Mouse (Mus musculus) limb, embryonic 14.5 days (tissue): ENCODE results near the gene Gsg1l2. TPM values are rescaled to one million over a fixed set of nuclear protein-coding genes. Genes with fewer than 3 reads are reported as not detected.

Experiments
- ATAC-seq: fragments of 200-750 bp; cut with Nextera tagmentation; 2 replicates; pipeline ENCODE4 v1.8.0; 2017; ENCODE audit warnings: low read depth, moderate number of reproducible peaks, moderate TSS enrichment; ENCODE audit not compliant: low FRiP score
- DNase-seq: peaks from one replicate; pipeline ENCODE4 v3.0.0-alpha.2; 2015; ENCODE audit warnings: low spot score
- H3K27ac ChIP-seq: fragments of 300-500 bp; sonication (generic); replicated peaks from 2 replicates; pipeline ENCODE4 v1.5.1; 2014; ENCODE audit warnings: low read depth, mild to moderate bottlenecking, low read length, moderate library complexity, mixed read lengths
- H3K27me3 ChIP-seq: fragments of 300-500 bp; sonication (generic); 2 replicates; pipeline ENCODE4 v1.6.1; 2014; ENCODE audit warnings: low read length, mixed read lengths; ENCODE audit not compliant: control insufficient read depth, insufficient read depth
- H3K36me3 ChIP-seq: fragments of 300-500 bp; sonication (generic); 2 replicates; pipeline ENCODE4 v1.6.1; 2014; ENCODE audit warnings: mild to moderate bottlenecking, low read length, moderate library complexity, mixed read lengths; ENCODE audit not compliant: control insufficient read depth, insufficient read depth
- H3K4me1 ChIP-seq: fragments of 300-500 bp; sonication (generic); 2 replicates; pipeline ENCODE4 v1.6.1; 2014; ENCODE audit warnings: antibody characterized with exemption, low read length, mixed read lengths; ENCODE audit not compliant: control insufficient read depth, insufficient read depth
- H3K4me2 ChIP-seq: fragments of 300-500 bp; sonication (generic); replicated peaks from 2 replicates; pipeline ENCODE4 v1.6.1; 2014; ENCODE audit warnings: low read depth, mild to moderate bottlenecking, low read length, moderate library complexity; ENCODE audit not compliant: severe bottlenecking
- H3K4me3 ChIP-seq: fragments of 300-500 bp; sonication (generic); replicated peaks from 2 replicates; pipeline ENCODE4 v1.5.1; 2014; ENCODE audit warnings: low read length
- H3K9ac ChIP-seq: fragments of 300-500 bp; sonication (generic); 2 replicates; pipeline ENCODE4 v1.6.1; 2014; ENCODE audit warnings: mild to moderate bottlenecking, low read depth, low read length, moderate library complexity; ENCODE audit not compliant: severe bottlenecking
- H3K9me3 ChIP-seq: fragments of 300-500 bp; sonication (generic); 2 replicates; pipeline ENCODE4 v1.6.1; 2016; ENCODE audit warnings: low read length; ENCODE audit not compliant: control insufficient read depth
- POLR2A ChIP-seq: fragments of 200-500 bp; IDR thresholded peaks from 2 replicates; pipeline ENCODE4 v1.8.0; 2012; ENCODE audit warnings: inconsistent platforms, mild to moderate bottlenecking, moderate library complexity, borderline replicate concordance; ENCODE audit not compliant: insufficient read depth, insufficient read length; ENCODE audit errors: extremely low read depth
- WGBS: fragments of 180-500 bp; shearing (Covaris S2); extraction: QIAGEN DNeasy Blood & Tissue Kit; methylation state at CpG from one replicate; pipeline ENCODE4 v1.1.7; 2014; 5-methylcytosine and 5-hydroxymethylcytosine counted together
- polyA plus RNA-seq, 2 experiments: library from polyadenylated mRNA; depleted of rRNA in 1 of 2; stranded (reverse) in 1 of 2; unstranded in 1 of 2; fragments of >200 nt; fragmentation: Nextera tagmentation in 1 of 2; extraction: Ambion mirVana in 1 of 2; gene quantifications; 2 replicates each; pipeline versions ENCODE4 v1.2.1 to v1.2.3; 2012 to 2014

Gsg1l2 gene
- polyA plus RNA-seq, 2 experiments: not detected

GRCm38 (mm10) chr11:67771053-67771452 lies 3.4 kb upstream of the Gsg1l2 start, which contains the start of gene Glp2r:
TSS of gene Glp2r (minus strand) at chr11:67771153.
- TF ChIP-seq POLR2A: no peak
- no peak for DNase-seq
- WGBS: 76% methylated on average over 14 of the region's 14 CpGs
- Histone ChIP-seq H3K9ac (no peak within 1 kb of the TSS), H3K27me3 (no peaks in the 10 kb centered on the region), H3K36me3 (no peaks in the 10 kb centered on the region), H3K4me2 (no peak within 1 kb of the TSS), H3K27ac (no peak within 1 kb of the TSS), H3K9me3 (no peaks in the 10 kb centered on the region), H3K4me3 (no peak within 1 kb of the TSS), H3K4me1 (no peaks in the 10 kb centered on the region)
- ATAC-seq: no peak

DNA sequence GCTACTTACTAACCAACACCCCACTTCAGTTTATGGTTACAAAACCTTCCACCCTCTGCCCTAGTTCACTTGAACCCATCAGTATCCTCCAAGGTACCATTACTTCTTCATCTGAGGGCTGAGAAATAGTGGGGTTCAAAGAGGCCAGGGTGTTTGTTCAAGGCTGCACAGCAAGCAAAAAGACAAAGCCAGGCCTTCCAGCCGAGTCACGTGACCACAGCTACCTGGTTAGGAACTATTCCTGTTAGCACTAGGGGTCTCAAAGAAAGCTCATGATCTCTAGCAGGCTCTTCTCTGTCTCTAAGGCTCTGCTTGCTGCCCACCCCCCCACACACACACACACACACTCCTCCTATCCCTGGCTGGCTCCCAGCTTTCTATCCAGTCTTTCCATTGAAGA lies 2.7 kb upstream of the Gsg1l2 start:
- no peaks in the 10 kb centered on the region for H3K27me3 ChIP-seq
- H3K9ac ChIP-seq: no peak overlapping the region
- no peaks in the 10 kb centered on the region for H3K9me3 ChIP-seq
- WGBS: 87% methylated on average over 2 of the region's 2 CpGs
- ATAC-seq (no peak), DNase-seq (no peak)
- H3K36me3 ChIP-seq: no peaks in the 10 kb centered on the region
- no peak overlapping the region for H3K4me3 ChIP-seq
- H3K4me1 ChIP-seq: no peaks in the 10 kb centered on the region
- no peak for TF ChIP-seq POLR2A
- H3K27ac ChIP-seq: no peak overlapping the region
- H3K4me2 ChIP-seq: no peak overlapping the region

GRCm38 (mm10) chr11:67772577-67772976 lies 1.8 kb upstream of the Gsg1l2 start:
- no peaks in the 10 kb centered on the region for H3K36me3 ChIP-seq
- no peak overlapping the region for H3K4me3 ChIP-seq
- WGBS: 13% methylated on average over 8 of the region's 8 CpGs
- H3K4me1 ChIP-seq: no peaks in the 10 kb centered on the region
- DNase-seq (peak; percentile 56), ATAC-seq (no peak)
- H3K9ac ChIP-seq: no peak overlapping the region
- H3K4me2 ChIP-seq: no peak overlapping the region
- no peaks in the 10 kb centered on the region for H3K9me3 ChIP-seq
- H3K27me3 ChIP-seq: no peaks in the 10 kb centered on the region
- TF ChIP-seq POLR2A: no peak
- no peak overlapping the region for H3K27ac ChIP-seq

DNA sequence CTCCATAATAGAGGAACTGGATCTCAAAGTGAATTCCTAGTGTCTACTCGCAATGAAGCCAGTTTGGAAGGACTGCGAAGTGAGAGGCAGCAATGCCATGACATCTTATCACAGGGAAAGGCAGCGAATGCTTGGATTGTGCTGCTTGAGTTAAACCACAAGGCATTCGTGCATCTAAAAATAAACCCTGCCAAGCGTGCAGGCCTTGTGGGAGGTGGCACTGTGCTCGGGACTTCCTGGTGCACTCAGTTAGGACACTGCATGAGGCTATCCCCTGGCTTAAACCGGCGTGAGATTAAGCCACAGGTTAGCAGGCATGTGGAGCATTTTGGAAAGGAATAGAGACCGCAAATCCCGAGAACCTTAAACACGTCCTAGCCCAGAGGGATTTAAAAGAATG lies 15.8 kb downstream of the Gsg1l2 start:
- no peaks in the 10 kb centered on the region for H3K4me1 ChIP-seq
- H3K27me3 ChIP-seq: no peaks in the 10 kb centered on the region
- DNase-seq (no peak), ATAC-seq (no peak)
- 77% methylated on average over 11 of the region's 11 CpGs for WGBS
- H3K36me3 ChIP-seq: no peaks in the 10 kb centered on the region
- no peak overlapping the region for H3K27ac ChIP-seq
- H3K9me3 ChIP-seq: no peaks in the 10 kb centered on the region
- no peak overlapping the region for H3K9ac ChIP-seq
- H3K4me3 ChIP-seq: no peak overlapping the region
- no peak for TF ChIP-seq POLR2A
- H3K4me2 ChIP-seq: no peak overlapping the region

DNA sequence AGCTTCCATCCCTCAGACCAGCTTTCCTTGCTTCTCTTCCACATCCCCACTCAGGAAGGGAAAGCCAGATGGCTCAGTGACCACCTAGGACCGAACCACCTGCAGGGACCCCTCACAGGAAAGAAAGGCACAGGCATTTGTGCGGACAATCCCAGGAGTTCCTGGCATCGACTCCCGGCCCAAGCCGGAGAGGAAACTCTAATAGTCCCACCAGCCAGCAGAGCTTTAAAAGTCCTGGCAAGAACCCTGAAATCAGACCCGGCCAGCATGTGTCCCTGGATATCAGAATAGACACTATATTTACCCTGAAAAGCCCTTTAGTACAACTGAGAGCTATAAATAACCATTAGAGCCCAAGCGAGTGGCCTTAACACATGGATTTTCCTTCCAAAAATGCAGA lies 23.5 kb downstream of the Gsg1l2 start, which contains the start of gene Dhrs7c:
Gene Dhrs7c, plus strand, starts transcription at position 257 of the 400 bp plus-strand sequence.
- Histone ChIP-seq H3K27ac (0 out of 2 replicates have a peak within 1 kb of the TSS, but pooled peaks have one; percentile 3), H3K9me3 (no peaks in the 10 kb centered on the region), H3K4me2 (no peak within 1 kb of the TSS), H3K36me3 (no peaks in the 10 kb centered on the region), H3K9ac (no peak within 1 kb of the TSS), H3K4me3 (no peak within 1 kb of the TSS), H3K27me3 (no peaks in the 10 kb centered on the region), H3K4me1 (peaks cover 10% of the 10 kb centered on the region)
- ATAC-seq (peak; percentile 47; the same call in 1 of the 2 replicates), DNase-seq (peak; percentile 35)
- 42% methylated on average over 7 of the region's 7 CpGs for WGBS
- TF ChIP-seq POLR2A: no peak
